Mouse (Mus musculus) granulocyte monocyte progenitor cell, adult 5-6 weeks (primary cell): Measurements from ENCODE around the gene Btg3. TPM values are rescaled to one million over a fixed set of nuclear protein-coding genes. Genes with fewer than 3 reads are reported as not detected.
A peak's percentile ranks its signal among the peaks of the same experiment; 100 is the strongest.

Experiments
- ATAC-seq: replicated peaks from 2 replicates; pipeline ENCODE4 v1.8.0; 2016; ENCODE audit warnings: mild to moderate bottlenecking, moderate TSS enrichment, inconsistent platforms; ENCODE audit not compliant: poor library complexity, severe bottlenecking
- total RNA-seq, 2 experiments: library from RNA; stranded (forward) in 1 of 2; stranded (reverse) in 1 of 2; fragments of 200-712, 200-1000 nt in 1 of 2; fragments of >200 nt in 1 of 2; fragmentation: Nextera tagmentation in 1 of 2; gene quantifications; 2 replicates each; pipeline ENCODE4 v1.2.3; 2014 to 2017

Gene Btg3
- total RNA-seq, 2 experiments from 2014 or later = 7.9 to 27.1 TPM

DNA sequence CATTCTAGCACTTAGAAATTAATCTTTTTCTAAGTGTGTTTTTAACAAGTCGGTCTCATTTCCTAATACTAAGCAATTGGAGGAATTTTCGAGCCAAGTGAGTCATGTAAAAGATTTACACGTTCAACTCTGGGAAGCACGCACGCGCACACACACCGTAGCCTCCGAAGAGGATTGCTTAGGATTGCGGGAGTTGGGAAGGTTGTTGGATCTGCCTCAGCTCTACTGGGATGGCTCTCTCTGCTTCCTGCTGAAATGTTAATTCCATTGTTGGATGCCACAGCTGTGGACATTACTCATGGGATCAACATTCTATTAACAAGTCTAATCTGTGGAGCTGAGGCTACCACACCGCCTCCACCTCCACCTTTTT, 74.3 kb downstream of the Btg3 start:
- no peak for ATAC-seq

GRCm38 (mm10) chr16:78301831-78302677, 74.9 kb downstream of the Btg3 start:
- ATAC-seq = peak; percentile 13

DNA sequence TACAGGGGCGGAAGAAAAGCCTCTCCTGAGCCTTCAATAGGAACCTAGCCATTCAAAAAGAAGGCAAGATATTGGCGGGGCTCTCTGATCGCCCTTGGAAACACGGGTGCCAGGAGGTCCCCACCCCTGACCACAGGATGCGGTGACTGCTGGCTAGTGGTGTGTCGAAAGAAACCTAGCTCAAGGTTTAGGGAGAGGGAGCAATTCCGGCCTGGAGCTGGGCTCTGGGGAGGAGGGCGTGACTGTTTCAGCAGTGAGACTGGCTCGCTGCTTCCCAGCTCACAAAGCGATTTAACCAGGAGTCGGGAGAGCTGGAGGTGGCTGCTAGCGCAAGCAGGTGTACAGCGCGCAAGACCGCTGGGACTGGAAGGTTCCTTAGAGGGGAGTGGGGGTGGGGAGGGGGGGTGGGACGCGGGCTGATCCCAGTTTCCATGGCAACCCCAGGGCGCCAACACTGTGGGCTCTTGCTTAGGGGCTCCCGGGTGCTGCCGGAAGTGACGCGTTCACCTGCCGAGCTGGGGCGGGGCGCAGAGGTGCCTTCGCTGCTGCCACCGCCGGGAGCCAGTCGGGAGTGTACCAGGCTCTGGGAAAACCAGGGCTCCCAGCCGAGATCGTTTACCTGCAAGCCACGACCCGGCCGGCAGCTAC, 75.7 kb downstream of the Btg3 start, which contains the start of gene Cxadr:
TSS of gene Cxadr (plus strand) at position 307 of the 648 bp plus-strand sequence.
- ATAC-seq = peak; percentile 81

DNA sequence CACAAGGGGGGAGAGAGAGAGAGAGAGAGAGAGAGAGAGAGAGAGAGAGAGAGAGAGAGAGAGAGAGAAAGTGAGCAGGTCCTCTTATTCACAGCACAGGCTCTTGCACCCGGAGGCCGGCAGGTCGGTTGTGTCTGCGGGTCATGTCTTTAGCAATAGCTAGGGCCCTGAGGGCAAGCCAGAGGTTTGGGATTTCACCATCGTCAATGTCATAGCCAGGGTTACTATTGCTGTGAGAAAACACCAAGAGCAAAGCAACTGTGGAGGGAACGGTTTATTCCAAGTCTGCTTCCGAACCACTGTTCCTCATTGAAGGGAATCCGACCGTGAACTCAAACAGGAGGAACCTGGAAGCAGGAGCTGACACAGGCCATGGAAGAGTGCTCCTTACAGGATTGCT, 80.9 kb downstream of the Btg3 start:
- ATAC-seq = peak; percentile 91

DNA sequence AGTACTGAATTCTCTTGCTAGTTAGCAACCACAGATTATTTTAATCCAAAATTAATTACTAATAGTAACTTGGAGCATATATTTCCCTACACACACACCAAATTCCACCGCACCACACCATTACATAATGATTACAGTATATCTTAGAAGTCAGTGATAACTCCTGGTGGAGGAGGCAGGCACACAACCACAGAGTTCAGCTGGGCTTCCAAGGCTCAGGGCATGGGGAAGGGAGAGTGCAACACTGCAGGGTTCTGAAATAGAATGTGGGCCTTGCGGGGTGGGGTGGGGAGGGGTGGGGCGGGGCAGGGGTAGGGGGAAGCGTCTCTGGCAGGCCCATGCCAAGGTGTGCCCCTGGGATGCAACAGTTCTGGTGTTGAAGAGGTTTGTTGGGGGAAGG, 81.4 kb downstream of the Btg3 start:
- peak; percentile 47 for ATAC-seq

DNA sequence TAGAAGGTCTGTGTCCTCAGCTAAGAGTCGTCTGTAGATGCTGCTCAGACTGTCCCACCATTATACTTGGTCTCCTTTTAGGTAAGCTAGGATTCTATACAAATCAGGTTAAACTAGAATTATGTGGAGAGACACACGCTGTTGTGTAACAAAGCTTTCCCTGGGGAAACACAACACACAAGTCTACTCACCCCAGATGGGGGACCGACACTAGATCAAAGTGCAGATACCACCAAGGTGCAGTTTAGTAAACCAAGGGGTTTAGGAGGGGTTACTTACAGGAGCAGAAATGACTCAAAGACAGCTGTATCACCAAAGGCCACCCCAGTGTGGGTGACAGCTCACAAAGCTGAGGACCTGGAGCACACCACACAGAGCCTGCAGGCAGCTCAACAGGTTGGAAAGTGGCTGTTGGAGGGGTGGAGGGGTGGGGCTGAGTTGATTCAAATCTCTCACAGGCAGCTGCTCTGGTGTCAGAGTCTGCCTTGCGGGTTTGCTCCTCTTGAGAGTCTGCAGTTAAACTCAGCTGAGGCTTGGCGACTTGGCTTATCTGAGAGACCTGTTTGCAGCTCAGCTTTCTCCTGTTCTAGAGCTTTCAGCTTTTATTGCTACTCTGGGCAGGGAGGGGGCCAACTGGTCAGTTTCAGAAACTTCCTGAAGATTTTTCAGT, 82.3 kb downstream of the Btg3 start:
- no peak for ATAC-seq

GRCm38 (mm10) chr16:78294051-78294450, 82.9 kb downstream of the Btg3 start:
- no peak for ATAC-seq

GRCm38 (mm10) chr16:78283231-78283630, 93.8 kb downstream of the Btg3 start:
- ATAC-seq = no peak

Other genes starting within 250 kb of the Btg3 start
- 0.41 and 4.8 TPM in 2 replicates for gene Cxadr, start 75.7 kb downstream of the Btg3 start, total RNA-seq (2014; fragmentation: Nextera tagmentation)
- gene Cxadr, start 75.7 kb downstream of the Btg3 start, total RNA-seq (2017) = 0.98 and 1.2 TPM in 2 replicates
- gene D16Ertd472e, start 199.5 kb upstream of the Btg3 start, total RNA-seq (2014; fragmentation: Nextera tagmentation) = 26.8 and 52.8 TPM in 2 replicates
- 53.9 and 58.5 TPM in 2 replicates for gene D16Ertd472e, start 199.5 kb upstream of the Btg3 start, total RNA-seq (2017)